Mouse (Mus musculus) MEL-GATA-1-ER (cell line): ENCODE results near the gene Polr2f.

Source experiments
- DNase-seq: peaks from one replicate; pipeline ENCODE4 v3.0.0-alpha.2; 2012; ENCODE audit warnings: low read depth; ENCODE audit errors: extremely low read depth

Gene Polr2f

DNA sequence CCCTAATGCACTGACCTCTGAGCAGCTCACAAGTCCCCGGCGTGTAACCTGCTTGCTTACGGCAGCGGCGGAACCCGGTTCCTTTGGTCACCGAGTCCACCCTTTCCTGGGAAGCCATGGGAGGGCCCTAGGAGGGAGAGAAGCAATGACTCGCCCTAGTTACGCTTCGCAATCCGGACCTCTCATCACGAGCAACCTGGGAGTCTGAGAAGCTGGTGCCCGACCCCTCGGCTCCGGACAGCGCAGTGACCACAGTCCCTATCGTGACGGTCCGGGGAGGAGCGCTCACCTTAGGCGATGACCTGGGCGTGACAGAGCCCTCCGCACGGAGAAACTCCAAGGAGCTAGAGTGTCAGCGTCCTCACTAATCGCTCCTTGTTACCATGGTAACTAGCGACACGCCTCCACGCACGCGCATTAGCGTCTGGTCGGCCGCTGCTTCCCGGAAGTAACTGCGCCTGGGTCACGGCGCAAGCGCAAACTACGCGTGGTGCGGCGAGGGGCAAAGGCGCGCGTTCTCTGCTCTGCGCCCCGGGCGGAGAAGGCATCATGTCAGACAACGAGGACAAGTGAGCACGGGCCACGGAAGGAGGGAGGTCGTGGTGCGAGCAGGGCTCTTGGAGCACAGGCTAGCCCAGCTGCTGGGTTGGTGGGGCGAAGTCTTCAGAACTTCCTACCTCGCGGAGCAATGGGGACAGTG, at the start of gene Polr2f, which contains the start of gene 1700088E04Rik:
TSS of gene Polr2f (plus strand) at position 144 of the 700 bp plus-strand sequence.
TSS of gene 1700088E04Rik (minus strand) at position 388 of the 700 bp plus-strand sequence.
- DNase-seq = peak; percentile 77

GRCm38 (mm10) chr15:79092284-79092683, 48.5 kb upstream of the Polr2f start:
- DNase-seq = no peak

DNA sequence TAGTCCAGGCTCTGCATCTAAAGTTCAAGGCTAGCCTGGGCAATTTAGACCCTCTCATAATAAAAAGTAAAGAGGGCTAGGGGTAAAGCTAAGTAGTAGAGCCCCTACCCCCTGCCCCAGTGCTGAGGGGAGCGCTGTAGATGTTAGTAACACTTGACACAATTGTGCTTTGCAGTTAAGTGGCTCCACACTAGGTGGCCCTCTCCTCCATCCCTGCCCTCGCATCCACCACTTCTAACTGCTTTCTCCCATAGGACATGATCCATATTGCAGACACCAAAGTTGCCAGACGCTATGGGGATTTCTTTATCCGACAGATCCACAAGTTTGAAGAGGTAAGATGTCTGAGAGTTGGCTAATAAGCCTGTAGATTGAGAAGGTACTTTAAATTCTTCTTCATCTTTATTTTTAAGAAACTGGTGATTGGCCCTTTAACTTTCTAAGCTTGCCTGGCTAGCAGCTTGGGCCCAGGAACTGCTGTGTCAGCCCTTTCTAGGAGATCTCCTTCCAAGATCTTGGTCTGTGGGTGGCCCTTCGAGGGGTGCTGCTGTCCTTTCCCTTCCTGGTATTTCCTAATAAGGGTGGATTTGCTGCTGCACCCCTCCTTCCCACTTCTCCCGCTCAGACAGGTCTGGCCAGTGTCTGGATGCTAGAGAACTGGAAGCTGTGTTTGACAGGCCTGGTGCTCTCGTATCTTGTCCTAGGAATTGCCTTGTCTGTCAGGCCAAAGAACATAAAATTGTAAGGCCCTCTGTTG, 47.5 kb upstream of the Polr2f start:
- no peak for DNase-seq

DNA sequence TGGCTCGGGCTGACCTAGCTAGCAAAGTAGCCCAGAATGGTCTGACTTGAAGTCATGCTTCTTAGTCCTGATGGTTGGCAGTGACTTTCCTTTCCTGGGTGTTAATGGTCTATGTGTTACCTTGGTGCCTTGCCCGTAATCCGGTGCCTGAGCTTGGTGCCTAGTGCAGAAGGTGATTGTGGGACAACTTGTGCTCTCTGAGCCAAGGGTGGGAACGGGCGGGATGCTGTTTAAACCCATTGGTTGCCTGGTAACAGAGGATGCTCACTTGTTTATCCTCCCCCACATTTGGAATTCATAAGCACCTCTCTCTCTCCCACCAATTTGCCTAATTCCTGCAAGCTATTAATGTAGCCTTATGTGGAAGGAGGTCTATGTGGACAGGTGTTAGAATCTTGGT, 45.3 kb upstream of the Polr2f start:
- no peak for DNase-seq

DNA sequence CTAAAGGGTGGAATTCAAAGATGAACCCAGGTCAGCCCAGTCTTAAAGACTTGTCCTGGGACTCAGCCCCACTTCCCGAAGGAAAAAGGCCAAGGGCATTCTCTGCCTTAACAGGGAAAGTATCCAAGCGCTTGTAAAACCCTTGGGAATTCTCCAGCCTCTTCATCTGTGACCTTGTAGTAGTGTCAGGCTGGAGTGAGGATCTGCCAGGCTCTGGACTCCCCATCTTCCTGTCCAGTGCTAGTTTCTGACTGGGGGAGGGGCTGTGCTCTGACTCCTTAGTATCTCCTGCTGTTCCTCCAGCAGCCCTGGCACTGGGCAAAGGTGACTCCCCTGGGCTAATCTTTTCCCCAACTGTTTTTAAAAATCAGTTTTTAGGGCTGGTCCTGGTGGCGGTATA, 44.3 kb upstream of the Polr2f start:
- DNase-seq = no peak

DNA sequence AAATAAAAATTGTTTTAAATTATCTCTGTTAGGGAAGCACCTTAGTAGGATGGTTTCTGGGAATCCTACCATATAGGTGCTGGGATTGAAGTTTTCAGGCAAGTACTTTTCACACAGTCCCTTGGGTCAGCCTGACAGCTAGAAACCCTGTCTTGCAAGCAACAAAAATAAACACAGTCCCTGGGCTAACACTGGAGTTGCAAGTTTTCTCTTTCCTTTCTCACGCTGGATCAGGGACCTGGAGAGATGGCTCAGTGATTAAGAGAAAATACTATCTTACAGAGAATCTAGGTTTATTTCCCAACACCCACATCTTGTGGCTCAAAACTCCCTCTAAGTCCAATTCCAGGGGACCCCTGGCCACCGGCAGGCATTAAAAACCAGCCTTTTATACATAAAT, 43.7 kb upstream of the Polr2f start:
- no peak for DNase-seq

DNA sequence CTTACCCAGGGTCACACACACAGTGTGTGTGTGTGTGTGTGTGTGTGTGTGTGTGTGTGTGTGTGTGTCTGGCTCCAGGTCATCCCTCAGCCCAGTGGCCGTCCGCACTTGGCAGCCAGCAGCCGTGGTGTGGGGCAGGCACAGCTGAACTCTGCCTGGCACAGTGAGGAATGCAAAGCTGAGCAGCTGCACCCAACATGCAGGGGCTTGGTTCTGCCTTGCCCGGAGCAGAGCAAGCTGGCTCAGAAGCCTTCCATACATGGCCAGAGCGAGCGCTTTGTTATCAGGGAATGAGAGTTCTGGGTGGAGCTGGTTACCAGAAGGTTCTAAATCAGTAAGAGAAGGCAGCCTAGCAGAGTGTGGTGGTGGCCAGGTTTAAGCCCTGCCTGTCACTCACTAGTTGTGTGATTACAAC, 43.2 kb upstream of the Polr2f start:
- DNase-seq = no peak

GRCm38 (mm10) chr15:79098220-79098619, 42.6 kb upstream of the Polr2f start:
- no peak for DNase-seq

DNA sequence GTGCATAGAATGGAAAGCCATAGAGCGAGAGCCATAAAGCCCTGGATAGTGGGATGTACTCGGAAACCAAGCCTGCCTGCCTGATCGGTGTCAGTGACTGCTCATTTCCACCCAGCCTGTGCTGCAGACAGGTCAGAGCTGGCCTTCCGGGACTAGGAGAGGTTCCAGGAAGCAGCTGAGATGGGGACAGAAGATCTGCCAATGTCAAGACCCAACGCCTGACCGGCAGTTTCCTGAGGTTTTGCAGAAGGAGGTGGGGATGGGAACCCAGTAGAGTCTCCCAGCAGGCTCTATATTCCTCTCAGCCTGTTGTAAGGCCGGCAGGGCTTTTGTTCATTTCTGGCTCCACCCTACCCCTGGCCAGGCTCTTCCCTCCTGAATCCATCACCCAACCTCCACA, 41.9 kb upstream of the Polr2f start:
- DNase-seq = no peak

DNA sequence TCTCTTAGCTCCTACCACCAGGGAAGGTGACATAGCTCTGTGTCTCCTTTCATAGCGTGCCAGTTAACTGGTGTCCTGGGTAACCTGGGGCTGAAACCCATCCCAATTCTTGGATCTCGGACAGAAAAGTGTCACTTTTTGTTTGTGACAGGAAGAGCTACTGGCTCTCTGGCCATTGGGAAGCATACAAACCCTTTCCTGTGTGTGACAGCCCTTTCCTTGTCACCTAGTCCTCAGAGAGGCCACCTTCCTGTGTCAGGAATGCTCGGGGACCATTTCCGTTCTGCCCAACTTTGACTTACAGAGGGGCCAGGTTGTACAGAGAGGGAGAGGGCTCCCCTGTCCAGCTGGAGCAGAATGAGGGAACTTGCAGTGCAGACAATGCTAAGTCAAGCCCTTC, 41.4 kb upstream of the Polr2f start:
- no peak for DNase-seq

DNA sequence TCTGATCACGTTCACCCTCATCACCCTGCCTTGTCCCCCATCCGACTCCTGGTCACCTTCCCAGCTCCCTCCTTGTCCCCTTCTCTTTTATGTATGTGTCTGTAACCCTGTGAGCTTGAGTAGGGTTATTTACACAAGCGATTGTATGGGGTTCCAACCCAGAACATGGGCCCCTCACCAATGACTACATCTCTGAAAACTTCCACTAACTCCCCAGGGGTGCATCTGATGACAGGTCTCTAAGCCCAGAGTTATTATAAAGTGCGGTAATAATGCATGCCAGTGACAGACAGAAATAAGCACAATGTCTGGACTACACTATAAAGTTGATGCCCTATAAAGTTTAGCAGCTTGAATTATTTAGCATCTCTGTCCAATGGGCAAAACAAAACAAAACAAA, 40.4 kb upstream of the Polr2f start:
- DNase-seq = no peak

DNA sequence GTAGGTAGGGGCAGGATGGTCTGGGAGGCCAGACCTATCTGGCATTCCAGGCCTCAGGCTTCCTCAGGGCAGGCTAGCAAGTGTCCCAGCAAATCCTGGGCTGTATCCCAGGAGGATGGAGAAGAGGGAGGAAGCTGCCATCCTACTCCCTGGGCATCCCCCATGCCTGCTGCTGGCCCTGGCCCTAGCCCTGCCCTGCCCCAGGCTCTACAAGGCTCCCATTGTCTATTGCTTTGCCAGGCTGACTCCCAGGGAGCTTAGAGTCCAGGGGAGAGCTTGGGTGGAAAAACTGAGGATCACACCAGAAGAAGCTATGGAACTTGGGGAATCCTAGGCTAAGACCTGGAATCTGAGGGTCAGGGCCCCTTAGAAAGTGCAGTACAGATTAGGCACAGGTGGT, 39.3 kb upstream of the Polr2f start:
- no peak for DNase-seq

DNA sequence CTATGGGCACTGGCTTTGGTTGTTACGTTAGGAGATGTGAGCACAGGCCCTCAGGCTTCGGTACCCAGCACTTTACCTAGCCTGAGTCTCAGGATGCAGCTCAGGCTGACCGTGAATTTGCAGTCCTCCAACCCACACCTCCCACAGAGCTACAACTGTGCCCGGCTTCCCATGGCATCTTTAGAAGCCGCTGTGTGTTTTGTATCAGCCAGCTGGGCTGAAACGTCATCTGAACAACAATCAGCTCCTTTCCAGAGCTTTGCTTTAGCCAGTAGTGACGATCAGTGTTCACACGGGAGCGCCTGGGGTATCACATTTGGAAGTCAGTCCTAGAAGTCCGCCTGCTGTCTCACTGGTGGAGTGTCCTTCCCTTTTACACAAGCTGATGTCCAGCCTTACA, 37.5 kb upstream of the Polr2f start:
- DNase-seq = no peak

- no peak for DNase-seq
These were observed 35.0 kb upstream of the Polr2f start for GRCm38 (mm10) chr15:79105804-79106203.

- DNase-seq = no peak
These were observed 32.8 kb upstream of the Polr2f start for GRCm38 (mm10) chr15:79107966-79108365.

DNA sequence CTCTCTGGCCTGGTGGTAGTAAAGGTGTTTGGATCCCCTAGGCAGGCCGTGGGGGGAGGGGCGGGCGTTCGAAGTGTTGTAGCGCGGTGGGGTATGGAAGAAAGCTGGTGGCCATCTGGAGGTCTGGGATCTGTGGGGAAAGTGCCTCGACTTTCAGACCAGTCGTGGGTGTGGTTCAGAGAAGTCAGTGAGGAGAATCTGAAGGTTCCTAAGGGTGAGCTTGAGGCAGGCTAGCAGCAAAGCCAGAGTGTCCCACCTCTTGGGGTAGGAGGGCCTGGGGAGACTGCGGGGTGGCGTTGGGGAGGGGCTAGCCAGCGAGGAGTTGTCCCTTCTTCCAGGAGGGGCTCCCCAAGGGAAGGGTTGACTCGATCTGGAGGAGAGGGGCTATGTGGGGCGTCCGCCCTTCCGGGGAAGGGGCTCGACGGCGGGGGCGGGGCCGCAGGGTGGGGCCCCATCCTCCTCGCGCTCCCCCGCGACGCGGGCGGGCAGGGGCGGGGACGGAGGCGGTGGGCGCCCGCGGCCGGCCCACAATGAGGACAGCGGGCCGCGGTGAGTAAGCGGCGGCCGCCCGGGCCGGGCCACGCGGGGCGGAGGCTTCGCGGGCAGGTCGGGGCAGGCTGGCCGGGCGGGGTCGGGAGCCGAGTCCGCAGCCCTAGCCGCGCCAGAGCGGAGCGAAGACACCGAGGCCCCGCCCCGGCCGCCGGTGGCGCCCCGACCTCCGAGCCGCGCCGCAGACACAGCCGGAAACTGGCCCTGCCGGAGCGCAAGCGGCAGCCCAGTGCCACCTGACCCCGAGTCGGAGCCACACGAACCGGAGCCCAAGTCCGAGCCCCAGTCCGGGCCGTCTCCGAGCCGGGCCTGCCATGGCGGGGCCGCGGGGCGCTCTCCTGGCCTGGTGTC, 32.1 kb upstream of the Polr2f start, which contains the start of gene Micall1:
TSS of gene Micall1 (plus strand) at position 478 of the 900 bp plus-strand sequence.
- peak; percentile 54 for DNase-seq

GRCm38 (mm10) chr15:79109321-79109934, 31.4 kb upstream of the Polr2f start:
- peak; percentile 56 for DNase-seq

- DNase-seq = no peak
These were observed 30.8 kb upstream of the Polr2f start for GRCm38 (mm10) chr15:79110031-79110430.

DNA sequence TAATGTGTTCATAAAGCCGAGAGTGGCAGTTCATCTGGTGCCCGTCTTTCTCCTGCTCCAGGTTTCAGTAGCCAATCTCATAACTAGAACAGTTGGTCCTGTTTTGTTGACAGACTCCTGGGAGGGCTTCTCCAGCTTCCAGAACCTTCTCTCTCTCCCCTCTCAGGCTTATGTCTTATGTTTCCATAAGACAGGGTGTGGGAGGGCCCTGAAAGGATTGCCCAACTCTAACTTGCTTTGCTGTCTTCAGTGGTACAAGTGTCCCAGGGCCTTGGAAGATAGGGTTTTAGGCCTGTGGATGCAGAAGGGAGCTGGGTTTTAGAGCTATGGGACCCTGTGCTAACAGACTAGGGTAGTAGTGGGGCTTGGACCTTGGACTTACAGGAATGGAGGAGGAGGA, 30.3 kb upstream of the Polr2f start:
- no peak for DNase-seq

- DNase-seq = no peak
These were observed 29.0 kb upstream of the Polr2f start for GRCm38 (mm10) chr15:79111774-79112173.

GRCm38 (mm10) chr15:79115276-79115675, 25.5 kb upstream of the Polr2f start:
- no peak for DNase-seq
